ENCODE assay signal across 11 mouse cellular contexts in the genomic region with DNA sequence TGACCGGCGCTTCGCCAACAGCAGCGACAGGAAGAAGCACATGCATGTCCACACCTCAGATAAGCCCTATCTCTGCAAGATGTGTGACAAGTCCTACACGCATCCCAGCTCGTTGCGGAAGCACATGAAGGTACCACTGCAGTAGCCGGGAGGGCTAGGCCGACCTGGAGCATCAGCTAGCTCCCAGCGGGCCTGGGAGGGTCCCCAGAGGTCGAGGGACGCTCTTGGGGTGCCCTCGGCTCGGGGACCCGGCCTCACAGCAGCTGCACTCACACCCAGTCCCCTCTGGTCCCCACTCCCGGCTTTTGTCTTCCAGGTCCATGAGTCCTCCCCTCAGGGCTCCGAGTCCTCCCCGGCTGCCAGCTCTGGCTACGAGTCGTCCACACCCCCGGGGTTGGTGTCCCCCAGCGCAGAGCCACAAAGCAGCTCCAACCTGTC. TPM values are rescaled to one million over a fixed set of nuclear protein-coding genes. Genes with fewer than 3 reads are reported as not detected.
DNase-seq lines count a peak whose midpoint lies in the region; ATAC-seq and TF ChIP-seq lines count a peak whose summit lies in the region.
"Had no signal": no experiment of that assay in that cellular context is flagged by ENCODE, and none has a peak within 500 bp of the region (broad histone marks: within the 10 kb centered on the region; RNA-seq: fewer than 3 reads in every experiment).

No protein-coding gene starts in this region.

- ATAC-seq in intestine, embryonic 14.5 days (replicated peaks; ENCODE audit: low FRiP score, low TSS enrichment, low read depth) = no peak
- ATAC-seq in intestine, embryonic 15.5 days = no peak
- no peak for ATAC-seq in hindbrain, embryonic 13.5 days (ENCODE audit: low FRiP score)
- ATAC-seq in neural tube, embryonic 11.5 days (ENCODE audit: insufficient read depth, low FRiP score, low TSS enrichment) = no peak
- no peak; the same call in 1 of the 2 replicates for ATAC-seq in megakaryocyte-erythroid progenitor cell, adult 5-6 weeks (replicated peaks; ENCODE audit: low FRiP score, low TSS enrichment, poor library complexity, severe bottlenecking)

- TF ChIP-seq CTCF in cortical plate, adult 2 months (IDR thresholded peaks at IDR 0.05; ENCODE audit: extremely low read depth, insufficient read depth, low read length) = no peak

- peak; percentile 79 for DNase-seq in intestine, embryonic 14.5 days (ENCODE audit: low spot score)
- DNase-seq in neural tube, embryonic 11.5 days (ENCODE audit: low spot score) = peak; percentile 71
- DNase-seq in thymus, adult 18-20 months = no peak
- no peak for DNase-seq in heart, postnatal 25 days (ENCODE audit: low spot score)

- H3K4me1 ChIP-seq in intestine, embryonic 14.5 days (replicated peaks; ENCODE audit: control insufficient read depth, insufficient read depth, low read length) = peaks cover 14% of the 10 kb centered on the region
- H3K4me1 ChIP-seq in intestine, embryonic 15.5 days (replicated peaks) = peaks cover 25% of the 10 kb centered on the region
- H3K4me1 ChIP-seq in cortical plate, adult 2 months (ENCODE audit: control insufficient read depth, insufficient read depth, low read length) = no peaks in the 10 kb centered on the region
- H3K4me1 ChIP-seq in hindbrain, embryonic 13.5 days (replicated peaks) = peaks cover 36% of the 10 kb centered on the region
- peaks cover 14% of the 10 kb centered on the region; the same call in 1 of the 2 replicates for H3K4me1 ChIP-seq in neural tube, embryonic 11.5 days (ENCODE audit: control insufficient read depth, insufficient read depth, low read length)

- no peak overlapping the region for H3K4me3 ChIP-seq in intestine, embryonic 14.5 days (ENCODE audit: low read depth, low read length)
- H3K4me3 ChIP-seq in intestine, embryonic 15.5 days (replicated peaks) = no peak overlapping the region
- peak overlapping the region; percentile 55 for H3K4me3 ChIP-seq in cortical plate, adult 2 months (ENCODE audit: insufficient read depth, low read length)
- H3K4me3 ChIP-seq in hindbrain, embryonic 13.5 days = peak overlapping the region; percentile 58
- peak overlapping the region; percentile 75 for H3K4me3 ChIP-seq in neural tube, embryonic 11.5 days (ENCODE audit: low read depth, low read length)

- H3K27ac ChIP-seq in intestine, embryonic 14.5 days (ENCODE audit: low read depth) = no peak overlapping the region
- no peak overlapping the region for H3K27ac ChIP-seq in intestine, embryonic 15.5 days
- peak overlapping the region; percentile 93 for H3K27ac ChIP-seq in cortical plate, adult 2 months (ENCODE audit: insufficient read depth, low read length)
- peak overlapping the region; percentile 87 for H3K27ac ChIP-seq in hindbrain, embryonic 13.5 days
- H3K27ac ChIP-seq in neural tube, embryonic 11.5 days (ENCODE audit: low read depth, low read length) = peak overlapping the region; percentile 53; the same call in 1 of the 2 replicates
- H3K27ac ChIP-seq: kidney, postnatal 0 days had no signal

- WGBS in intestine, embryonic 14.5 days = 1% methylated on average over 22 of the region's 22 CpGs
- WGBS in intestine, embryonic 15.5 days = under 1% methylated on average over 22 of the region's 22 CpGs
- 1% methylated on average over 22 of the region's 22 CpGs for WGBS in hindbrain, embryonic 13.5 days
- WGBS in neural tube, embryonic 11.5 days = under 1% methylated on average over 22 of the region's 22 CpGs

- no peak for TF ChIP-seq POLR2A in cortical plate, adult 2 months (IDR thresholded peaks at IDR 0.05; ENCODE audit: extremely low read depth, insufficient read depth, low read length)

- H3K9ac ChIP-seq in intestine, embryonic 14.5 days (ENCODE audit: low read length) = no peak overlapping the region
- H3K9ac ChIP-seq in intestine, embryonic 15.5 days = no peak overlapping the region
- peak overlapping the region; percentile 87 for H3K9ac ChIP-seq in hindbrain, embryonic 13.5 days
- H3K9ac ChIP-seq in neural tube, embryonic 11.5 days (ENCODE audit: low read length) = peak overlapping the region; percentile 95

- H3K4me2 ChIP-seq in intestine, embryonic 14.5 days (ENCODE audit: low read length) = no peak overlapping the region
- H3K4me2 ChIP-seq in intestine, embryonic 15.5 days (replicated peaks) = no peak overlapping the region
- H3K4me2 ChIP-seq in hindbrain, embryonic 13.5 days = peak overlapping the region; percentile 56
- peak overlapping the region; percentile 72 for H3K4me2 ChIP-seq in neural tube, embryonic 11.5 days (ENCODE audit: low read depth)

- H3K9me3 ChIP-seq in intestine, embryonic 14.5 days (ENCODE audit: control insufficient read depth, low read length) = no peaks in the 10 kb centered on the region
- H3K9me3 ChIP-seq in intestine, embryonic 15.5 days = no peaks in the 10 kb centered on the region
- H3K9me3 ChIP-seq in hindbrain, embryonic 13.5 days = no peaks in the 10 kb centered on the region
- H3K9me3 ChIP-seq in neural tube, embryonic 11.5 days (ENCODE audit: control insufficient read depth, low read length) = no peaks in the 10 kb centered on the region

- intact Hi-C loops in heart, postnatal 25 days (cut with DNase I) = loop anchor here (1.0 to 10.0 kb wide), 2 partner anchors 10 to 294 kb away; a partner anchor contains a TSS

- peaks cover 100% of the 10 kb centered on the region for H3K27me3 ChIP-seq in intestine, embryonic 14.5 days (replicated peaks; ENCODE audit: control insufficient read depth, insufficient read depth, low read length)
- H3K27me3 ChIP-seq in intestine, embryonic 15.5 days (replicated peaks) = peaks cover 92% of the 10 kb centered on the region
- H3K27me3 ChIP-seq in hindbrain, embryonic 13.5 days = peaks cover 68% of the 10 kb centered on the region
- H3K27me3 ChIP-seq in neural tube, embryonic 11.5 days (ENCODE audit: control insufficient read depth, insufficient read depth, low read length) = peaks cover 57% of the 10 kb centered on the region

- H3K36me3 ChIP-seq in intestine, embryonic 14.5 days (ENCODE audit: control insufficient read depth, insufficient read depth, low read length) = no peaks in the 10 kb centered on the region
- no peaks in the 10 kb centered on the region for H3K36me3 ChIP-seq in intestine, embryonic 15.5 days
- H3K36me3 ChIP-seq in hindbrain, embryonic 13.5 days = no peaks in the 10 kb centered on the region; the same call in 1 of the 2 replicates
- no peaks in the 10 kb centered on the region for H3K36me3 ChIP-seq in neural tube, embryonic 11.5 days (ENCODE audit: control insufficient read depth, insufficient read depth, low read length)
- H3K36me3 ChIP-seq: G1E had no signal

RNA-seq across cellular contexts. Expression of a gene that starts 3.4 kb away (rescaled TPM):
- not detected in 2 replicates for polyA plus RNA-seq in intestine, embryonic 14.5 days (2014; fragmentation: Nextera tagmentation; extraction: Ambion mirVana)
- not detected in 2 replicates for polyA plus RNA-seq in intestine, embryonic 15.5 days (2015; fragmentation: Nextera tagmentation; extraction: Ambion mirVana)
- 11.1 and 11.9 TPM in 2 replicates for polyA plus RNA-seq in cortical plate, adult 2 months (2012; rRNA removed)
- polyA plus RNA-seq in hindbrain, embryonic 13.5 days (2015; fragmentation: Nextera tagmentation; extraction: Ambion mirVana) = 9.3 and 13.7 TPM in 2 replicates
- 6.3 and 7.6 TPM in 2 replicates for polyA plus RNA-seq in neural tube, embryonic 11.5 days (2014; fragmentation: Nextera tagmentation; extraction: Ambion mirVana)
- not detected in 2 replicates for total RNA-seq in megakaryocyte-erythroid progenitor cell, adult 5-6 weeks (2014; fragmentation: Nextera tagmentation)
- not detected in 2 replicates for total RNA-seq in megakaryocyte-erythroid progenitor cell, adult 5-6 weeks (2017)
- not detected for total RNA-seq in heart, postnatal 25 days (2021)
- polyA plus RNA-seq: G1E; kidney, postnatal 0 days had no signal

RNA-seq across cellular contexts. Expression of a gene that starts 11.8 kb away (rescaled TPM):
- polyA plus RNA-seq in intestine, embryonic 14.5 days (2014; fragmentation: Nextera tagmentation; extraction: Ambion mirVana) = not detected in 2 replicates
- polyA plus RNA-seq in intestine, embryonic 15.5 days (2015; fragmentation: Nextera tagmentation; extraction: Ambion mirVana) = not detected in 2 replicates
- polyA plus RNA-seq in cortical plate, adult 2 months (2012; rRNA removed) = 0.08 TPM in 1 of 2 replicates, not detected in the other
- polyA plus RNA-seq in hindbrain, embryonic 13.5 days (2015; fragmentation: Nextera tagmentation; extraction: Ambion mirVana) = 0.41 and 0.74 TPM in 2 replicates
- polyA plus RNA-seq in neural tube, embryonic 11.5 days (2014; fragmentation: Nextera tagmentation; extraction: Ambion mirVana) = 0.51 and 0.54 TPM in 2 replicates
- not detected in 2 replicates for total RNA-seq in megakaryocyte-erythroid progenitor cell, adult 5-6 weeks (2014; fragmentation: Nextera tagmentation)
- not detected in 2 replicates for total RNA-seq in megakaryocyte-erythroid progenitor cell, adult 5-6 weeks (2017)
- not detected for total RNA-seq in heart, postnatal 25 days (2021)
- polyA plus RNA-seq: G1E; kidney, postnatal 0 days; testis, adult 2 months had no signal

RNA-seq across cellular contexts. Expression of a gene that starts 13.1 kb away (rescaled TPM):
- not detected in 2 replicates for polyA plus RNA-seq in intestine, embryonic 14.5 days (2014; fragmentation: Nextera tagmentation; extraction: Ambion mirVana)
- polyA plus RNA-seq in intestine, embryonic 15.5 days (2015; fragmentation: Nextera tagmentation; extraction: Ambion mirVana) = 0.16 TPM in 1 of 2 replicates, not detected in the other
- 2.8 and 3.3 TPM in 2 replicates for polyA plus RNA-seq in cortical plate, adult 2 months (2012; rRNA removed)
- polyA plus RNA-seq in hindbrain, embryonic 13.5 days (2015; fragmentation: Nextera tagmentation; extraction: Ambion mirVana) = 10.9 and 13.9 TPM in 2 replicates
- polyA plus RNA-seq in neural tube, embryonic 11.5 days (2014; fragmentation: Nextera tagmentation; extraction: Ambion mirVana) = 10.3 and 10.8 TPM in 2 replicates
- total RNA-seq in megakaryocyte-erythroid progenitor cell, adult 5-6 weeks (2014; fragmentation: Nextera tagmentation) = not detected in 2 replicates
- total RNA-seq in megakaryocyte-erythroid progenitor cell, adult 5-6 weeks (2017) = not detected in 2 replicates
- not detected for total RNA-seq in heart, postnatal 25 days (2021)
- polyA plus RNA-seq: G1E had no signal

RNA-seq across cellular contexts. Expression of a gene that starts 27.7 kb away (rescaled TPM):
- not detected in 2 replicates for polyA plus RNA-seq in intestine, embryonic 14.5 days (2014; fragmentation: Nextera tagmentation; extraction: Ambion mirVana)
- not detected in 2 replicates for polyA plus RNA-seq in intestine, embryonic 15.5 days (2015; fragmentation: Nextera tagmentation; extraction: Ambion mirVana)
- polyA plus RNA-seq in cortical plate, adult 2 months (2012; rRNA removed) = 0.13 and 0.17 TPM in 2 replicates
- 1.8 and 3.0 TPM in 2 replicates for polyA plus RNA-seq in hindbrain, embryonic 13.5 days (2015; fragmentation: Nextera tagmentation; extraction: Ambion mirVana)
- 0.23 and 0.35 TPM in 2 replicates for polyA plus RNA-seq in neural tube, embryonic 11.5 days (2014; fragmentation: Nextera tagmentation; extraction: Ambion mirVana)
- not detected in 2 replicates for total RNA-seq in megakaryocyte-erythroid progenitor cell, adult 5-6 weeks (2014; fragmentation: Nextera tagmentation)
- total RNA-seq in megakaryocyte-erythroid progenitor cell, adult 5-6 weeks (2017) = not detected in 2 replicates
- not detected for total RNA-seq in heart, postnatal 25 days (2021)
- polyA plus RNA-seq: G1E; kidney, postnatal 0 days; testis, adult 2 months had no signal

RNA-seq across cellular contexts. Expression of a gene that starts 55.5 kb away (rescaled TPM):
- polyA plus RNA-seq in intestine, embryonic 14.5 days (2014; fragmentation: Nextera tagmentation; extraction: Ambion mirVana) = 21.5 and 24.6 TPM in 2 replicates
- 18.9 and 19.1 TPM in 2 replicates for polyA plus RNA-seq in intestine, embryonic 15.5 days (2015; fragmentation: Nextera tagmentation; extraction: Ambion mirVana)
- polyA plus RNA-seq in cortical plate, adult 2 months (2012; rRNA removed) = 34.9 and 39.2 TPM in 2 replicates
- polyA plus RNA-seq in hindbrain, embryonic 13.5 days (2015; fragmentation: Nextera tagmentation; extraction: Ambion mirVana) = 26.7 and 29.7 TPM in 2 replicates
- 33.1 and 33.4 TPM in 2 replicates for polyA plus RNA-seq in neural tube, embryonic 11.5 days (2014; fragmentation: Nextera tagmentation; extraction: Ambion mirVana)
- total RNA-seq in megakaryocyte-erythroid progenitor cell, adult 5-6 weeks (2014; fragmentation: Nextera tagmentation) = 36.5 and 52.3 TPM in 2 replicates
- 19.7 and 91.6 TPM in 2 replicates for total RNA-seq in megakaryocyte-erythroid progenitor cell, adult 5-6 weeks (2017)
- total RNA-seq in heart, postnatal 25 days (2021) = 10 to 100 TPM; 78.0 to 90.8 TPM

Comparison
In these comparisons a context has a peak if more than half of its experiments do, and no peak if none do; other contexts are left out.
1. DNase-seq: peak in intestine, embryonic 14.5 days (single experiment) and neural tube, embryonic 11.5 days (single experiment); none in thymus, adult 18-20 months (0 of 2) and heart, postnatal 25 days (single experiment).
2. H3K27ac ChIP-seq: peak in cortical plate, adult 2 months (single experiment), hindbrain, embryonic 13.5 days (single experiment) and neural tube, embryonic 11.5 days (single experiment); none in intestine, embryonic 14.5 days (single experiment) and intestine, embryonic 15.5 days (single experiment).
3. H3K4me2 ChIP-seq: peak in hindbrain, embryonic 13.5 days (single experiment) and neural tube, embryonic 11.5 days (single experiment); none in intestine, embryonic 14.5 days (single experiment) and intestine, embryonic 15.5 days (single experiment).
4. H3K4me3 ChIP-seq: peak in cortical plate, adult 2 months (single experiment), hindbrain, embryonic 13.5 days (single experiment) and neural tube, embryonic 11.5 days (single experiment); none in intestine, embryonic 14.5 days (single experiment) and intestine, embryonic 15.5 days (single experiment).
5. H3K9ac ChIP-seq: peak in hindbrain, embryonic 13.5 days (single experiment) and neural tube, embryonic 11.5 days (single experiment); none in intestine, embryonic 14.5 days (single experiment) and intestine, embryonic 15.5 days (single experiment).